Mouse (Mus musculus) CD8-positive naive resting alpha-beta T cell, adult 57 days (primary cell): ENCODE measurements around the gene Gm6592. TPM values are rescaled to one million over a fixed set of nuclear protein-coding genes. Genes with fewer than 3 reads are reported as not detected.

Experiments
- total RNA-seq: library from RNA; stranded (reverse); gene quantifications from one replicate; pipeline ENCODE4 v1.2.4, GENCODE M21; 2023

Gene Gm6592
- not detected for total RNA-seq

GRCm38 (mm10) chrX:8843694-8844093 is at the start of gene Gm6592:
Gene Gm6592 (plus strand): TSS chrX:8843994.

DNA sequence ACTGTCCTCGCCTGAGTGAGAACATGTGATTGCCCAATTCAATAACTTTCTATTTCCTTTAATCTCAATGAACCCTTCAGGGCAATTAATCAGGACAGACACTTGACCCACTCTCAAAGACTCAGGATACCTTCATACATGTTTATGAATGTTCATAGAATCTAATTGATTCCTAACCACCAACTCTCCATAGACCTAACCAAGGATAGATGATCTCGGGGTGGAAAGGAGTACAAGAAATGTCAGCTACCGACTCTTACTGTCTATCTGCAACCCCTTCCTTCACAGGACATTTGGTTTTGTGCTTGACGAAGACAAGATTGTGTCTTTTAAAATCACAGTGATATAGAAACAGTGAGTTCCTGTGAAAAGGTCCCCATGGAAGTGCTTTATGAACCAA is 40.4 kb upstream of the Gm6592 start, which contains the start of gene Ssxb5:
TSS of gene Ssxb5 (plus strand) at position 301 of the 400 bp plus-strand sequence.

GRCm38 (mm10) chrX:8873953-8874352 is 30.2 kb downstream of the Gm6592 start, which contains the start of gene Gm5751:
Gene Gm5751 (plus strand): TSS chrX:8874253.

GRCm38 (mm10) chrX:8892343-8893155 is 48.8 kb downstream of the Gm6592 start, which contains the start of gene B630019K06Rik:
Gene B630019K06Rik (plus strand): TSS chrX:8892382.

Other genes with a start within 250 kb of the Gm6592 start
- not detected for gene Ssxb8, start 153.2 kb upstream of the Gm6592 start, total RNA-seq
- gene Ssx9, start 95.6 kb upstream of the Gm6592 start, total RNA-seq, result not detected
- gene Ssxb5, start 40.3 kb upstream of the Gm6592 start, total RNA-seq, result not detected
- not detected for gene Gm5751, start 30.3 kb downstream of the Gm6592 start, total RNA-seq
- 2.3 TPM for gene B630019K06Rik, start 48.4 kb downstream of the Gm6592 start, total RNA-seq
- gene Fthl17b, start 119.0 kb downstream of the Gm6592 start, total RNA-seq, result not detected
- gene Fthl17c, start 132.6 kb downstream of the Gm6592 start, total RNA-seq, result not detected
- gene Fthl17d, start 142.8 kb downstream of the Gm6592 start, total RNA-seq, result not detected
- gene Fthl17e, start 189.5 kb downstream of the Gm6592 start, total RNA-seq, result not detected
- gene Fthl17f, start 219.0 kb downstream of the Gm6592 start, total RNA-seq, result not detected